26 mouse cellular contexts compared by ENCODE assay signal in genomic region chr5:91603347-91603746, GRCm38 (mm10).
DNase-seq lines count a peak whose midpoint lies in the region; ATAC-seq lines count a peak whose summit lies in the region.
"Had no signal": no experiment of that assay in that cellular context is flagged by ENCODE, and none has a peak within 500 bp of the region (broad histone marks: within the 10 kb centered on the region; RNA-seq: fewer than 3 reads in every experiment).

No protein-coding gene starts in this region.

- peak overlapping the region; percentile 25; the same call in 1 of the 2 replicates for H3K4me2 ChIP-seq in embryonic facial prominence, embryonic 12.5 days (replicated peaks)
- H3K4me2 ChIP-seq in kidney, embryonic 15.5 days: no peak overlapping the region
- H3K4me2 ChIP-seq in neural tube, embryonic 13.5 days: no peak overlapping the region
- H3K4me2 ChIP-seq: heart, embryonic 13.5 days; liver, embryonic 11.5 days; lung, embryonic 15.5 days; midbrain, embryonic 12.5 days; stomach, embryonic 15.5 days had no signal

- no peaks in the 10 kb centered on the region for H3K36me3 ChIP-seq in embryonic facial prominence, embryonic 12.5 days
- peaks cover 7% of the 10 kb centered on the region; the same call in 1 of the 2 replicates for H3K36me3 ChIP-seq in embryonic facial prominence, embryonic 10.5 days (replicated peaks)
- H3K36me3 ChIP-seq in kidney, embryonic 15.5 days: no peaks in the 10 kb centered on the region
- H3K36me3 ChIP-seq in neural tube, embryonic 13.5 days: no peaks in the 10 kb centered on the region
- peaks cover 4% of the 10 kb centered on the region; the same call in 1 of the 2 replicates for H3K36me3 ChIP-seq in forebrain, embryonic 10.5 days (replicated peaks)
- H3K36me3 ChIP-seq: lung, embryonic 15.5 days; midbrain, embryonic 12.5 days; stomach, embryonic 15.5 days had no signal

- H3K9ac ChIP-seq in embryonic facial prominence, embryonic 12.5 days: no peak overlapping the region
- no peak overlapping the region for H3K9ac ChIP-seq in kidney, embryonic 15.5 days
- H3K9ac ChIP-seq in neural tube, embryonic 13.5 days: no peak overlapping the region
- H3K9ac ChIP-seq: heart, embryonic 13.5 days; lung, embryonic 15.5 days; midbrain, embryonic 12.5 days; stomach, embryonic 15.5 days had no signal

- no peak for ATAC-seq in embryonic facial prominence, embryonic 12.5 days (ENCODE audit: insufficient number of reproducible peaks, insufficient read depth, low FRiP score, low TSS enrichment)
- peak; percentile 61 for ATAC-seq in kidney, embryonic 15.5 days (replicated peaks; ENCODE audit: low FRiP score)
- peak; percentile 48; the same call in 1 of the 2 replicates for ATAC-seq in neural tube, embryonic 13.5 days (ENCODE audit: low read depth)
- ATAC-seq: hindbrain, embryonic 16.5 days had no signal

- H3K4me1 ChIP-seq in embryonic facial prominence, embryonic 12.5 days: peaks cover 12% of the 10 kb centered on the region; the same call in 1 of the 2 replicates
- peaks cover 15% of the 10 kb centered on the region for H3K4me1 ChIP-seq in embryonic facial prominence, embryonic 10.5 days
- peaks cover 22% of the 10 kb centered on the region for H3K4me1 ChIP-seq in kidney, embryonic 15.5 days
- H3K4me1 ChIP-seq in neural tube, embryonic 13.5 days (replicated peaks): peaks cover 29% of the 10 kb centered on the region
- peaks cover 3% of the 10 kb centered on the region for H3K4me1 ChIP-seq in forebrain, embryonic 10.5 days
- H3K4me1 ChIP-seq: lung, embryonic 15.5 days; megakaryocyte, embryonic 14.5 days; midbrain, embryonic 12.5 days had no signal

- H3K27me3 ChIP-seq in embryonic facial prominence, embryonic 12.5 days: no peaks in the 10 kb centered on the region
- H3K27me3 ChIP-seq in embryonic facial prominence, embryonic 10.5 days (replicated peaks; ENCODE audit: low read depth, poor library complexity, severe bottlenecking): no peaks in the 10 kb centered on the region
- H3K27me3 ChIP-seq in kidney, embryonic 15.5 days: no peaks in the 10 kb centered on the region
- H3K27me3 ChIP-seq in neural tube, embryonic 13.5 days: no peaks in the 10 kb centered on the region
- no peaks in the 10 kb centered on the region for H3K27me3 ChIP-seq in forebrain, embryonic 10.5 days (ENCODE audit: poor library complexity, severe bottlenecking)
- H3K27me3 ChIP-seq: heart, embryonic 13.5 days; megakaryocyte, embryonic 14.5 days; midbrain, embryonic 12.5 days; stomach, embryonic 15.5 days had no signal

- H3K9me3 ChIP-seq in embryonic facial prominence, embryonic 12.5 days: no peaks in the 10 kb centered on the region
- H3K9me3 ChIP-seq in embryonic facial prominence, embryonic 10.5 days: no peaks in the 10 kb centered on the region
- no peaks in the 10 kb centered on the region for H3K9me3 ChIP-seq in kidney, embryonic 15.5 days (replicated peaks)
- no peaks in the 10 kb centered on the region for H3K9me3 ChIP-seq in neural tube, embryonic 13.5 days
- no peaks in the 10 kb centered on the region for H3K9me3 ChIP-seq in forebrain, embryonic 10.5 days
- H3K9me3 ChIP-seq: G1E; heart, embryonic 13.5 days; lung, embryonic 15.5 days; megakaryocyte, embryonic 14.5 days; midbrain, embryonic 12.5 days; stomach, embryonic 15.5 days had no signal

- DNase-seq in embryonic facial prominence, embryonic 10.5 days (ENCODE audit: low spot score): no peak
- DNase-seq in kidney, adult 18-20 months: no peak
- DNase-seq in neural tube, embryonic 10.5 days (ENCODE audit: extremely low spot score, low spot score): no peak
- no peak for DNase-seq in forebrain, embryonic 10.5 days (ENCODE audit: extremely low spot score, low spot score)
- no peak for DNase-seq in urinary bladder, postnatal 14 days (ENCODE audit: low spot score)
- DNase-seq: adrenal gland, postnatal 10 days; cerebellum, adult 8-10 months; cerebellum, postnatal 25 days; heart, postnatal 10 days; kidney, postnatal 36 days; lung, postnatal 36 days; right cerebral cortex, postnatal 25 days; thymus, adult 18-20 months; thymus, postnatal 25 days had no signal

- no peak overlapping the region for H3K4me3 ChIP-seq in embryonic facial prominence, embryonic 12.5 days
- H3K4me3 ChIP-seq in embryonic facial prominence, embryonic 10.5 days: no peak overlapping the region
- no peak overlapping the region for H3K4me3 ChIP-seq in kidney, embryonic 15.5 days (replicated peaks)
- H3K4me3 ChIP-seq in neural tube, embryonic 13.5 days: no peak overlapping the region
- no peak overlapping the region for H3K4me3 ChIP-seq in forebrain, embryonic 10.5 days
- H3K4me3 ChIP-seq: heart, embryonic 13.5 days; lung, embryonic 15.5 days; megakaryocyte, embryonic 14.5 days; midbrain, embryonic 12.5 days; myocyte; stomach, embryonic 15.5 days had no signal

- H3K27ac ChIP-seq in embryonic facial prominence, embryonic 12.5 days: peak overlapping the region; percentile 32; the same call in 1 of the 2 replicates
- H3K27ac ChIP-seq in embryonic facial prominence, embryonic 10.5 days (replicated peaks): no peak overlapping the region
- H3K27ac ChIP-seq in kidney, embryonic 15.5 days: peak overlapping the region; percentile 24; the same call in 1 of the 2 replicates
- H3K27ac ChIP-seq in neural tube, embryonic 13.5 days (replicated peaks): peak overlapping the region; percentile 11; the same call in 1 of the 2 replicates
- no peak overlapping the region for H3K27ac ChIP-seq in forebrain, embryonic 10.5 days
- H3K27ac ChIP-seq: heart, embryonic 13.5 days; lung, embryonic 15.5 days; midbrain, embryonic 12.5 days; stomach, embryonic 15.5 days had no signal

- WGBS in embryonic facial prominence, embryonic 12.5 days: 43% methylated on average over 7 of the region's 7 CpGs
- WGBS in embryonic facial prominence, embryonic 10.5 days: 64% methylated on average over 7 of the region's 7 CpGs
- 25% methylated on average over 7 of the region's 7 CpGs for WGBS in kidney, embryonic 15.5 days
- 57% methylated on average over 7 of the region's 7 CpGs for WGBS in neural tube, embryonic 13.5 days
- WGBS in forebrain, embryonic 10.5 days: 76% methylated on average over 7 of the region's 7 CpGs

Comparison
In these comparisons a context has a peak if more than half of its experiments do, and no peak if none do; other contexts are left out.
1. H3K27ac ChIP-seq: peak in embryonic facial prominence, embryonic 12.5 days (single experiment), kidney, embryonic 15.5 days (single experiment) and neural tube, embryonic 13.5 days (single experiment); none in embryonic facial prominence, embryonic 10.5 days (single experiment) and forebrain, embryonic 10.5 days (single experiment).